Mouse (Mus musculus): ENCODE data around the gene Arhgap40.

GRCm38 (mm10) chr2:158556750-158557149, 44.2 kb downstream of the Arhgap40 start:
- TF ChIP-seq CTCF (IDR thresholded peaks at IDR 0.05; ENCODE audit: borderline replicate concordance, insufficient read depth, low read depth, low read length) (no peak), POLR2A (IDR thresholded peaks at IDR 0.05; ENCODE audit: borderline replicate concordance, insufficient read depth, low read length) (no peak)

Measured in cerebellum, adult 2 months (tissue).